Mouse (Mus musculus) mouse trophoblast stem cell (cell line): ENCODE measurements around the gene Mreg.
"Not testable (repeated sequence)": the region's sequence is repeated elsewhere in the genome, so short reads cannot be mapped to it uniquely, and the experiment has no call there.

Source experiments
- in situ Hi-C, 2 experiments: fragments of 300-500 bp; cut with MseI, MboI; formaldehyde crosslinking; loops; 2 replicates in 1 of 2; 3 replicates in 1 of 2; pipeline ENCODE4 v1.15.1; 2025

Gene Mreg

DNA sequence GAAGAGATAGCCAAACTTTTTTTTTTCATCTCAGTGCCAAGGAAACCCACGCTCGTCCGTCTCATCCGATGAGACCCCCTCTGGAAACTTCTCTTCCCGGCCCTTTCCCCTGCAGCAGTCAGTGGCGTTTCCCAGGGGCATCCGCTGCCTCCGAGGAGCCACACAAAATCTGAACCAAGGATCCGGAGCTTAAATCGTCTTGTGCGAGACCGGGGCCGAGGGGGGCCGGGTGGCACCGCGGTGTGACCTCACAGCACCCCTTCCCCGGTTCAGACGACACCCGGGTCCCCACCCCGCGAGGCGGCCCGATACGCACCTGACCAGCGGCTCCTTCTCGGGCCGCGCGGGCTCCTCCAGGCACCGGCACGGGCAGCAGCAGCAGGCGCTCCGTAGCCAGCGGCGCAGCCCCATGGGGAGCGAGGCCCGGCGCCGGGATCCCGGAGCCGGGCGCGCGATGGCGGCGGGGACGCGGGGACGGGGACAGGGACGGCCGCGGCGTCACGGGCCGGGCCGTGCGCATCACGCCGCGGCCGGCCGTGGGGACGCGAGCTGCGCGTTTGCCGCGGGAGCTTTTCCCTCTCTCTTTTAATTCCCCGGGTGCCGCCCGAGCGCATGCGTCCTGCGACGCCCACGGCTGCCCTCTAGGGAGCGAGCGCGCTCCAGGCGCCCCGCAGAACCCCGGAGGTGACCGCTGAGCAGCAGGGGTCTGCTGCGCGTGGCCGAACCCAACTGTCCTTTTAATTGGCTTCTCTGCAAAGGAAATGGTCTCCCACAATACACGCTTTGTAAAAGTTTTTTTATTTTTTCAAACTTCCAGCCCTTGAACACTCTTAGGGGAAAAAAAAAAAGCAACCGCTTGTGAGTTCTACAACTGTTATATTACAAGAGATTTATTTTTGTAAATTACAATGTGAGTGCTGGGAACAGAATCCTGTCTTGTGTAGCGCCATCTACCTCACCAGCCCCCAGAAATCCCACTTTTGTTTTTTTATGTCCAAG lies at the start of gene Mreg:
Mreg (minus strand) TSS at position 607 of the 999 bp plus-strand sequence.
- in situ Hi-C loops: no loop called here

DNA sequence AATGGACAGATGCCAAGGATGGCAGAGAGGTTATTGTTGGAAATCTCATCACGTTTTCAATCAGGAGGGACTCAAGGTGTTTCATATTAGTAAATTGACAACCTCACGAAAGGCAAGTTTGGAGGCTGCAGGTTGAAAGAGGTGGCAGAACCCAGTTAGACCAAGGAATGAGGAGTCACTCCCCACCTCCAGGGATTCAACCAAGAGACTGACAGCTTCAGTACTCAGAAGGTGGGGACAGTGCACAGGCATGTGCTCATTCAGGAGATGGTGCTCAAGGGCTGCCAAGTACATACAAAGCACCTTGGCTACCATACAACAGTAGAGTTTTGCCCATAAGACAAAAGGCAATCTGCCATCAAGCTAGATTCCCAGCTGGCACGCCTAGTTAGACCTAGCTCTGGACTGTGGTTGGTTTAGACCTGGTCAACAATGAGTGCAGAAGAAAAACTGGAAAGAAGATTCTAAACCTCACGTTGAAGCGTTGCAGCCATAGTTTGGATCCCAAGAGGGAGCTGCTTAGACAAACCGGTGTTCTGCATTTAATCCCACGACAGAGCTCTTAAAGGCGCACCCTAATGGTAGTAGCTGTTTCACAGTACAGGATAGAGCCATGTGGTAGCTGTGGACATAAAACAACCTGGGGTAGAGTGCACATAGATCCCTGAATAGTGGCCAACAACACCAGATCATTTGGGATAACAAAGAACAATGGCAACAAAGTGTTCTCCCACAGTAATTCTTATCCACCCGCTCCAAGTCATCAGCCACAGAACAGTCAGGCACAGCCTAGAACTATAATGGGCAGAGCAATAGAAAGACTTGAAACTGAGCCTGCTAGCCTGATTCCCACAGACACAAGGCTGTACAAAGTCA lies 44.5 kb upstream of the Mreg start:
- in situ Hi-C loops: no loop called here

DNA sequence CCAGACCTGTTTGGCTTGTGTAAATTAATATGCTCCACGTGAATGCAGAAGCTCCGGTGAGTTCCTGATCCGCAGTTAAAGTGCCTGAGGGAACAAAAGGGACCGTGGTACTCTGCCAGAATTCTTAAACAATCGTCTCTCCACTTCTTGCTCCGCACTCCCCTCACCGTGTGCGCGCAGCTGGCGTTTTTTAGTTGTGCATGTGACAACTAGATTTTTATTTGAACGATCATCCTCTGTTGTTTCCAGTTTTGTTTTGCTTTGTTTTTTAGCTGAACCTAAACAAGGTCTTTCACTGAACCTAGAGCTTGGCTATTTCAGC lies 43.7 kb upstream of the Mreg start:
- in situ Hi-C loops: no loop called here

DNA sequence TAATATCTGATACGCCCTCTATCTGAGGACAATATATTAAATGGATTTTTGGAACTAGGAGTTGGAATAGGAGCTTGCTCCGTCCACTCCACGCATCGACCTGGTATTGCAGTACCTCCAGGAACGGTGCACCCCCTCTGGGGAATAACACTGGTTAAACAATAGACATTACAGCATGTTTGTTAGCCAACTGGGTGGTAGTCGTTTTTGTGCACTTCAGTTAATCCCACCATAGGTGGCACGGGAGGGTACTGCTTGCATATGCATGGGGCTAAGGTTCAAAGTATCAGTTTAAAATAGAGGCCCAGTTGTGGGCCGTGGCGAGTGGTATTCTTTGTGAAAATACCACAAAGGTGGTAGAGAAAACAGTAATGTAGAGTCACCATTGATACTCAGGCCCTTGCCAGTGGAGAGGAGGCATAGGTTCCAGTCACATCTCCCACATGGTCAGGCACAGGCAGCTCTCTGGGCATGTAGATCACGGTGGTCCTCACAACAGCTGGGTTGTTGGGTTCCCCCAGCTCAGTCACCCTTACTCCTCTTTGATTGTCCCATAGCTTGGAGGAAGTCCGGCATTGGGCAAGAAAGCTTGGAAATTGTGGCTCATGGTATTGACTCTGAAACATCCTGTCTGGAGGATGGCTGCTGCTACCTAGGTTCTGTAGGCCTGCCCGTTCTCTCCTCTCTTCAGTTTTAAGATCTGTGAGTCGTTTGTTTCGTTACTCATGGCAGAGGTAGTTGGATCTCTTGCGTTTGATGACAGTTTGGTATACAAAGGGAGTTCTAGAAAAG lies 43.2 kb upstream of the Mreg start:
- in situ Hi-C loops: no loop called here

DNA sequence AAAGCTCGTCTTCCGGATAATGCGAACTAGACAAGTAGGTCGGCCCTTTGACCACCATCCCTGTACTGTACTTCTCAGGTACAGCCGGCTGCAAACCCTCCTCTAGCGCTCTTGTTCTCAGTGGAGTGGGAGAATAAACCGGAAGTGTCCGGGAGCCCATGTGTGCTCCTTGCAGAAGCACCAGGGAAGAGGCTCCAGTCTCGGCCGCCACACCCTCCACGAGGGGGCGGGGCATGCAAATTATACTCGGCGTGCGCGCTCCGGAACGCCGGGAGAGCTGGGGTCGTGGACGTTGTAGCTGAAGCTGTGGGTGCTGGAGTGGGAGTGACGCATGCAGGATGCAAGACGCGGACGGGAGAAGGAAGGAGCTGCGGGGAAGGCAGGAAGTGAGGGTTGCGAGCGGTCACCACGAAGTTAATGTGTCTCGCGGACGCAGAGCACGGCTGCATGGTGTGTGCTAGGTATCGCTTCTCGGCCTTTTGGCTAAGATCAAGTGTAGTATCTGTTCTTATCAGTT lies 42.5 kb upstream of the Mreg start:
- in situ Hi-C loops: no loop called here

DNA sequence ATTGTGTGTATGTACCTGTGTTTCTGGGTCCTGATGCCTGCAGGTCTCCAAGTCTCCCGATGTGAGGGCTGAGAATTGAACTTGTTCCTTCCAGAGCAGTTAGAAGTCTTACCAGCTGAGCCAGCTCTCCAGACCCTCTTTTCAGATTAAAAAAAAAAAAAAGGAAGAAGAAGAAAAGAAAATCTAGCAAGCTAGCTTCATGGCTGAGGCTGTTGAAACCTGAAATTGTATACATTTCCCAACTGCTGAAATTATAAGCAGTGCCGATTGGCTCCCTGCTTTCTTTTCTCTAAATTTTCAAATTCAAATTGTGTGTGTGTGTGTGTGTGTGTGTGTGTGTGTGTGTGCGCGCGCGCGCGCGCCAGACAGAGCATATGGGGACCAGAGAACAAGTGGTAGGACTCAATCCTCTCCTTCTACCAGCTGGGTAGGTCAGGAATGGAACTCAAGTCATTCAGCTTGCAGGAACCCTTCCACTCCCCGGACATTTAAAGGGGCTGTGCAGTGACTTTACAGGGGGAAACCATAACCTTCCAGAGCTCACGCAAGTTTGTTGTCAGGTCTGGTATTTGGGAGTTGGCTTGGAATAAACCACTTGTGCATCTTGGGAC lies 41.9 kb upstream of the Mreg start:
- in situ Hi-C loops: no loop called here

DNA sequence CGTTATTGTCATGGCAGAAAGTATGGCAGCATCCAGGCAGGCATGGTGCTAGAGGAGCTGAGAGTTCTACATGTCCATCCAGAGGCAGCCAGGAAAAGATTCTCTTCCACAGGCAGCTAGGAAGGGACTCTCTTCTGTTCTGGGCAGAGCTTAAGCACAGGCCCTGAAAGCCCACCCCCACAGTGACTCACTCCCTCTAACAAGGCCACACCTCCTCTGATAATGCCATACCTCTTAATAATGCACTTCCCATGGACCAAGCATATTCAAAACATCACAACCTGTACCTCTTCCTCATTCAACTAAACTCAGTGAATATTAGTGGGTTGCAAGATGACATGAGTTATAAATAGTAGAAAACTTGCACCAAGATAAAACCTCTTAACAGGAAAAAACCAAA lies 39.7 kb upstream of the Mreg start:
- in situ Hi-C loops: no loop called here

DNA sequence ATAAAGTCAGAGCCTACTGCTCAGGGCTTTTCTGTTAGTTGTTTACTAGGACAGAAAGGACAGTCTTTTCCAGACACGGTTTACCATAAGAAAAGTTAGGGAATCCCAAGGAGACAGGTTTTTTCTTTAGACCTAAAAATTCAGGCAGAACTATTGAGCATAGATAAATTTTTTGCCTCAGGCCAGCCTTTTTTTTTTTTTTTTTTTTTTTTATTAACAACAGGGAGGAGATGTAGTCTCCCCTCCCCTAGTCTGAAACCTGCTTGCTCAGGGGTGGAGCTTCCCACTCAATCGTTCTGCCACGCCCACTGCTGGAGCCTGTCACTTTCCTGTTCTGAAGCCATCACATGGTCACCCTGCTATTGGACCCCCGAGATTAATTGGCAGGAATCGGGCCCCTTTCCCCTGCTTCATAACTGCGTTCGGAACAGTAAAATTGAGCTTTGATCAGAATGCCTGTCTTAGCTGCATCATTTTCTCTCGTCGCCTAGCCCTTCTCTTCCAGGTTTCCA lies 36.2 kb upstream of the Mreg start:
- in situ Hi-C loops: not testable (repeated sequence)

DNA sequence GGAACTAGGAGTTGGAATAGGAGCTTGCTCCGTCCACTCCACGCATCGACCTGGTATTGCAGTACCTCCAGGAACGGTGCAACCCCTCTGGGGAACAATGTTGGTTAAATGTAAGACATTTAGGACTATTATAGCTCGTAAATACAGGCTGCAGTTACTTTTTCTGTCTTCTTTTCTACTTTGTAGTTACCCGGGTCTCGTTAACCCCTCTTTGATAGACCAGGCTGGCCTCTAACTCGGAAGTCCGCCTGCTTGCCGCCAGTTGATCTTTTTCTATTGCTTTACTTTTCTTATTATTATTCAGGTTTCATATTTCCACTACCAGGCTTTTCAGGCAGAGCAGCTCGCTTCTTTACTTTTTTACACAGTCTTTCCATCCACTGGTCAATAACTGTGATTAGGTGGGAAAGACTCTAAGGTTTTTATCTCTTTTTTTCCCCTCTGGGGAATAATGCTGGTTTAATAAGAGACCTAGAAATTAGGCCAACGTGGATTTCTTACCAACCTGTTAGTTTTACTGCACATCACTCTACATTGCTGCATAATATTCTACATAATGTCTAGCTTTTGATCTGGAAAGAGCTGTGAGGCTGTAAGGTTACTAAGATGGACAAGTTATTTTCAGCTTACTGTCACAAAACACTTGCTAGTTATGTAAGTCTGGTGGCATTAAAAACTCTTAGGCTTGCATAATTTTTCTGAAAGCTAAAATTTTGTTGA lies 32.4 kb upstream of the Mreg start:
- in situ Hi-C loops: no loop called here

DNA sequence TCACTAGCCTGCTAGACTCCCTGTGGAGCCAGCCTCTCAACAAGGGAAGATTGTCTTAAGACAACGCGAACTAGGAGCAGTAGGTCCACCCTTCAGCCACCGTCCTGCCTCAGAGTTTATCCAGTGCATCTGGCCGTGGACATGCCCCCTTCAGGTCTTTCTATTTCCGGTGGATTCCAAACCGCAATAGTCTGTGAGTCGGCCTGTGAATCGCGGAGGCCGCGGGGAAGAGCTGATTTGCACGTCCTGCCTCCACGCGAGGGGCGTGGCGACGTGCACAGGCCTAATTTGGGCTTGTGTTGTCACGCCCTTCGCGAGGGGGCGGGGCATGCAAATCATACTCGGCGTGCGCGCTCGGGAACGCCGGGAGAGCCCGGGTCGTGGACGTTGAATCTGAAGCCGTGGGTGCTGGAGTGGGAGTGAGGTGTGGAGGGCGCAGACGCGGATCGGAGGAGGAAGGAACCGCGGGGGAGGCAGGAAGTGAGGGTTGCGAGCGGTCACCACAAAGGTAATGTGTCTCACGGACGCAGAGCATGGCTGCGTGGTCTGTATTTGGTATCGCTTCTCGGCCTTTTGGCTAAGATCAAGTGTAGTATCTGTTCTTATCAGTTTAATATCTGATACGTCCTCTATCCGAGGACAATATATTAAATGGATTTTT lies 31.7 kb upstream of the Mreg start:
- in situ Hi-C loops: no loop called here

DNA sequence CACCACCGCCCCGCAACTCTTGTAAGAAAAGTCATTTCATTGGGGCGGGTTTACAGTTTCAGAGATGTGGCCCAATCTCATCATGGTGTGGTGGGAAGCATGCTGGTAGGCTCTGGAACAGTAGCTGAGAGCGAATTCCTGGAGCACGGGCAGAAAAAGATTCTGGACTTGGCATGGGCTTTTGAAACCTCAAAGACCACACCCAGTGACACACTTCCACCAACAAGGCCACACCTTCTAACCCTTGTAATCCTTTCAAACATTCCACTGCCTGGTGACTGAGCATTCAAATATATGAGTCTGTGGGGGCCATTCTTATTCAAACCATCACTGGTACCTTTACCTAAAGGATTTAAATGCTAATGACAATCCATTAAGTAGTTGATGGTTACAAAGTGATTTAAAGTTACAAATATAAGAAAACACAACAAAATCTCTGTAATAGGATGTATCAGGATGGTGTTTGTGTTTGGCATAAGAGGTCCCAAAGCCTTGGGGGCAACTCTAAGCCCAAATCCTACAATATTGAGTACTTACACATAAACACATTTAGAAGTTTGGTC lies 30.6 kb upstream of the Mreg start:
- in situ Hi-C loops: no loop called here

DNA sequence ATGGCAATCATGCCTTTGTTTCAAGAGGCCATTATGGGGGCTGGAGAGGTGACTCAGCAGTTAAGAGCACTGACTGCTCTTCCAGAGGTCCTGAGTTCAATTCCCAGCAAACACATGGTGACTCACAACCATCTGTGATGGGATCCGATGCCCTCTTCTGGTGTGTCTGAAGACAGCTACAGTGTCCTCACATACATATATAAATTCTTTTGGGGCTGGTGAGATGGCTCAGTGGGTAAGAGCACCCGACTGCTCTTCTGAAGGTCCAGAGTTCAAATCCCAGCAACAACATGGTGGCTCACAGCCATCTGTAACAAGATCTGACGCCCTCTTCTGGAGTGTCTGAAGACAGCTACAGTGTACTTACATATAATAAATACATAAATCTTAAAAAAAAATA lies 27.0 kb upstream of the Mreg start:
- in situ Hi-C loops: not testable (repeated sequence)

DNA sequence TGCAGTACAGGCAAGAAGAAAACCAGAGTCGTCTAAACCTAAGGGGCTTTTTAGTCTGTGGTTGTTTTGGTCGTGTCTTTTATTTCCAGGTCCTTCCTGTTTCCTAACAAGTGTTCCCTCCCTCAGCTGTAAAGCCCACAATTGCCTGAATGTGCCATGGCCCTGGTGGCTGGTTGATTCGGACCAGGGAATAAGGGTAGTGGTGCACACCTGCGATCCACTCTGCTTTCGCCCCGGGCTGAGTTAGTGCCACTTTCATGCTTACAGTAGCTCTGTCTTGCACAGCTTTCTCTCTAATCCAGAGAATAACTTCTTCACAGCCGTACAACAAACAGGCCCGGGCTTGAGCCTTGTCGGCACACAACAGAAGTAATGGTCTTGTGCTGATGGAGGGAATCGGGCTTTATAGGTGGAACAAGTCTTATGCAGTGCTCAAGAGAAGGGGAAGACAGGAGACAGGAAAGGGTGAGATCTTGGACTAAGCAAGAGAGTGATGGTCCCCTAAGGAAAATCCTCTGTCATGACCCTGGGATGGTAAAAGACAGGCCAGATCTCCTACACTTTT lies 26.0 kb upstream of the Mreg start:
- in situ Hi-C loops: no loop called here

DNA sequence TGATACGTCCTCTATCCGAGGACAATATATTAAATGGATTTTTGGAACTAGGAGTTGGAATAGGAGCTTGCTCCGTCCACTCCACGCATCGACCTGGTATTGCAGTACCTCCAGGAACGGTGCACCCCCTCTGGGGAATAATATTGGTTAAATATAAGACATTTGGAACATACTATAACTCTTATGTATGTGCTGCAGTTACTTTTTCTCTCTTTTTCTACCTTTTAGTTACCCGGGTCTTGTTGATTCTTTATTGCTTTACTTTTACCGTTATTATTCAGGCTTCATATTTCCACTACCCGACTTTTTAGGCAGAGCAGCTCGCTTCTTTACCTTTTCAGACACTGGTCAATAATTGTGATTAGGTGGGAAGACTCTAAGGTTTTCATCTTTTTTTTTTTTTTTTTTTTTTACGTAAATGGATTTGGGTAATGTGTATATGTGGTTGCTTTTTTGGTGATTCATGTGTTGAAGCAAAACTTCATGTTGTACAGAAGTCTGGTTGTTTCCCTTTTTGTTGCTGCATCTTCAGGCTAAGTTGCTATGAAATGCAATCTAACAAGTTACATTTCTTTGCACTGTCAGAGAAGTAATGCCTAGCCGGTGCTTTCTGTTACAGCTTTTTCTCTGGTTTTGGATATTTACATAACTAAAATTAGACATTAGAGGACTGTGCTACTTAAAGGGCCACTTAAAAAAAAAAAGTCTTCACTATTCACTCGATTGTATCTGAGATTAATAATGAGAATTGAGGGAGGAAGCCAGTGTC lies 25.1 kb upstream of the Mreg start:
- in situ Hi-C loops: no loop called here

DNA sequence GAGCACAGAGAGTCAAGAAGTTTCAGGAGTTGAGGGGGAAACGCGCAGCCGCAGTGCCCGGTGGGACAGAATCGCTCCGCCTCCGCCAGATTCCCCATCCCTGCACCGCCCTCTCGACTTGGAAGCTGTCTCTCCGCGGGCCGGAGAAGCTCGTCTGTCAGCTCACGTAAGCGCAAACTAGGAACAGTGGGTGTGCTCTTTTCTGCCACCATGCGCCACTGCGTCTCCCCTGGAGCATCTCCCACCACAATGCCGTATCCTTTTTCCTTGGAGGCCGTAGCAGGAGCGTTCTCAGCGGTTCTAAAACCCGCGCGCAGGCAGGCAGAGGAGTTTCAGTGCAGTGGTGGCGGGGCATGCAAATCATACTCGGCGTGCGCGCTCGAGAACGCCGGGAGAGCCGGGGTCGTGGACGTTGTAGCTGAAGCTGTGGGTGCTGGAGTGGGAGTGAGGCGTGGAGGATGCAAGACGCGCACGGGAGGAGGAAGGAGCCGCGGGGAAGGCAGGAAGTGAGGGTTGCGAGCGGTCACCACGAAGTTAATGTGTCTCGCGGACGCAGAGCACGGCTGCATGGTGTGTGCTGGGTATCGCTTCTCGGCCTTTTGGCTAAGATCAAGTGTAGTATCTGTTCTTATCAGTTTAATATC lies 24.4 kb upstream of the Mreg start:
- in situ Hi-C loops: not testable (repeated sequence)

DNA sequence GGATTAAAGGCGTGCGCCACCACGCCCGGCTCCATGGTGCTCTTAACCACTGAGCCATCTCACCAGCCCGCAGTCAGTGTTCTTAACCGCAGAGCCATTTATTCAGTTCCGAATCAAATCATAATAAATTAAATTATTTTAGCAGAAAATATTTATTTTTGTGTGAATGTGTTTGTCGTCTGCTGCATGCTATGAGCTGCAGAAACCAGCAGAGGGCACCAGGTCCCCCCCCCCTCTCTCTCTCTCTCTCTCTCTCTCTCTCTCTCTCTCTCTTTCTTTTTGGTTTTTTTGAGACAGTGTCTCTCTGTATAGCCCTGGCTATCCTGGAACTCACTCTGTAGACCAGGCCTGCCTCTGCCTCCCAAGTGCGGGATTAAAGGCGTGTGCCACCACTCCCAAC lies 20.5 kb upstream of the Mreg start:
- in situ Hi-C loops: not testable (repeated sequence)

DNA sequence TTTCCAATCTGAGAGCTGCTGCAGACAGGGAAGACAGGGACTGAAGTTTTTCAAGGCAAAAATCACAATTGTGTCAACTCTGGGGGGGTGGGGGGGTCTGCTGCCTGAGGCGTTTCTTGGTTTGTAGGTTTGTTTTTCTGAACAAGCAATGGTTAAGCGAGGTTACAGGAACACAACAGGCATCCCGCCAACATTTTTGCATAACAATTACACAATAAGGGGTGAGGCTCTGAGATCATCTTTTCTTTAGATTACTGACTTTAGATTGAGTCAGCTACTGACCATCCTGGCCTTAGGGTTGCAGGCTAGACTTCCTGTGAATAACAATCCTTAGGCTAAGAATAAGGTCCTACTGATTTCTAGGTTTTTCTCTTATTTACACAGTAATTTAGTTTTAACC lies 16.9 kb upstream of the Mreg start:
- in situ Hi-C loops: no loop called here

DNA sequence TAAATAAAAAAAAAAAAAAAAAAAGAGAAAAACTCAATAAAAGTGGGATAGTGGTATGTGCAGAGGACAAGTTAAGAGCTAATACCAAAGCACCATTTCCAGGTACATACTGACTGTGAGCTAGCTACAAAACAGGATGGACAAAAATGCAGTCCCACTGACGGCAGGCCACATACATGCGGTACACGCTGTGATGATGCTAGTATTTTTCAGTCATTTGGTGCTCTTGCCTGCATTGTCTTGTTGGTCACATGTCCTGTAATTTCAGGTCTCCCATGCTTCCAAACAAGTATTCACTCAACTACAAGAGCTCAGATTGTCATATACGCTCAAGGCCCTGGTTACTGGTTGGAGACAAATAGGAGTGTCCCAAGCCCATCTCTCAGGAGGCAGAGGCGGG lies 15.4 kb upstream of the Mreg start:
- in situ Hi-C loops: no loop called here
